Mouse (Mus musculus) G1E (cell line): Measurements from ENCODE around the gene Pcgf5. TPM values are rescaled to one million over a fixed set of nuclear protein-coding genes. Genes with fewer than 3 reads are reported as not detected.

Experiments
- ATAC-seq: 2 replicates; pipeline ENCODE4 v1.8.0; 2016; ENCODE audit warnings: mild to moderate bottlenecking; ENCODE audit not compliant: insufficient number of reproducible peaks, poor library complexity, low FRiP score, severe bottlenecking; ENCODE audit errors: extremely low read depth
- DNase-seq: peaks from one replicate; pipeline ENCODE4 v3.0.0; 2012; ENCODE audit warnings: low spot score
- H3K27me3 ChIP-seq: 2 replicates; pipeline ENCODE4 v1.6.1; 2012; ENCODE audit warnings: mild to moderate bottlenecking, low read length, inconsistent platforms; ENCODE audit not compliant: insufficient read depth
- H3K36me3 ChIP-seq: replicated peaks from 2 replicates; pipeline ENCODE3; 2012; ENCODE audit warnings: mild to moderate bottlenecking, inconsistent platforms
- H3K4me1 ChIP-seq: 2 replicates; pipeline ENCODE4 v1.6.1; 2012; ENCODE audit warnings: low read depth, low read length, inconsistent platforms, mixed read lengths; ENCODE audit not compliant: insufficient read depth
- H3K4me3 ChIP-seq: 2 replicates; pipeline ENCODE4 v1.5.1; 2012; ENCODE audit warnings: low read depth, mild to moderate bottlenecking, inconsistent platforms, low read length, moderate library complexity, mixed read lengths
- H3K9me3 ChIP-seq: replicated peaks from 2 replicates; pipeline ENCODE4 v1.6.1; 2012; ENCODE audit warnings: inconsistent platforms
- CTCF ChIP-seq: IDR thresholded peaks from 2 replicates; pipeline ENCODE4 v1.5.1; 2012; ENCODE audit warnings: low read depth, low read length, inconsistent platforms, mixed read lengths
- GATA1 ChIP-seq: IDR thresholded peaks from 2 replicates; pipeline ENCODE4 v1.6.1; 2012; ENCODE audit warnings: borderline replicate concordance, low read length, inconsistent platforms, mixed read lengths
- GATA2 ChIP-seq: IDR thresholded peaks from 2 replicates; pipeline ENCODE4 v1.6.1; 2012; ENCODE audit warnings: low read depth, low read length, inconsistent platforms, borderline replicate concordance
- POLR2AphosphoS5 ChIP-seq: IDR thresholded peaks from 2 replicates; pipeline ENCODE4 v1.6.1; 2012; ENCODE audit warnings: low read depth, low read length, inconsistent platforms; ENCODE audit not compliant: insufficient replicate concordance
- TAL1 ChIP-seq: conservative IDR thresholded peaks from 2 replicates; pipeline ENCODE4 v1.6.1; 2012; ENCODE audit warnings: low read depth, low read length, inconsistent platforms, mixed read lengths
- polyA plus RNA-seq: library from polyadenylated mRNA; stranded (reverse); fragments of >175 nt; gene quantifications from 2 replicates; pipeline ENCODE4 v1.2.3, GENCODE M21; 2012
- total RNA-seq, 2 experiments: library from RNA; stranded (forward) in 1 of 2; stranded (reverse) in 1 of 2; fragments of 200-1000 nt in 1 of 2; fragments of >200 nt in 1 of 2; fragmentation: Nextera tagmentation in 1 of 2; gene quantifications; 2 replicates each; pipeline ENCODE4 v1.2.3; 2014 to 2017

The Pcgf5 gene
- total RNA-seq (2014; fragmentation: Nextera tagmentation) (19.6 and 21.4 TPM in 2 replicates), total RNA-seq (2017) (23.5 and 24.5 TPM in 2 replicates), polyA plus RNA-seq (3.8 and 4.9 TPM in 2 replicates)

DNA sequence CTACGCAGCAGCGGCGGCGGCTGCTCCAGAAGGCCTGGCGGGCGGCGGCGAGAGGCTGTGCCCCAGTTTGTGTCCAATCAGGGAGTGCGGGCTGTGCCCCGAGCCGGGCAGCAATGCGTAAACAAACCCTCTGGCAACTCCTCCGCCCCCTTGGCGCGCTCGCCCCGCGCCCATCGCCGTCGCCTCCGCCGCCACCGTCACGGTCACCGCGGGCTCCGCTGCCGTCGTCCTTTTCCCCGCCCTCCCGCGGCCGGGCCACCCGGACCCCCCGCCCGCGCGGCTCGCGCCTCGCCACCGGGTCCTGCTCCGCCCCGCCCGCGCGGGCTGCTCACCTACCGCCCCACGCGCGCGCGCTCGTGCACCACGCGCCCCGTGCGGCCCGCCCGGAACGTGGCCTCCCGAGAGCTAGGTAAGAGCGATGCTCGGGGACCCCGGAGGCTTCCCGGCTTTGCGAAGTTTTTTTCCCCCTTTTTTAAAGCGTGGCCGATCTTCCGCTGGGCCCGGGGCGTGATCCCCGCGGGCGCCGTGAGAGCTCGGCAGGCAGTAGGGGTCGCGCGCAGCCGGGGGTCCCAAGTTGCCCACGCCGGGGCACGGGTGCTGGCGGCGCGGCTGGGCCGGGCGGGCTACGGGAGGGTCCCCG, at the start of gene Pcgf5:
Gene Pcgf5, plus strand, starts transcription at position 149 of the 640 bp plus-strand sequence.
- no peak within 1 kb of the TSS for H3K4me3 ChIP-seq
- peaks cover 13% of the 10 kb centered on the region for H3K9me3 ChIP-seq
- no peaks in the 10 kb centered on the region for H3K4me1 ChIP-seq
- no peaks in the 10 kb centered on the region for H3K36me3 ChIP-seq
- no peak for TF ChIP-seq TAL1
- TF ChIP-seq POLR2AphosphoS5, result no peak
- no peak for TF ChIP-seq GATA1
- no peak for TF ChIP-seq CTCF
- no peak for TF ChIP-seq GATA2
- peaks cover 16% of the 10 kb centered on the region for H3K27me3 ChIP-seq
- no peak for ATAC-seq
- DNase-seq, result no peak

DNA sequence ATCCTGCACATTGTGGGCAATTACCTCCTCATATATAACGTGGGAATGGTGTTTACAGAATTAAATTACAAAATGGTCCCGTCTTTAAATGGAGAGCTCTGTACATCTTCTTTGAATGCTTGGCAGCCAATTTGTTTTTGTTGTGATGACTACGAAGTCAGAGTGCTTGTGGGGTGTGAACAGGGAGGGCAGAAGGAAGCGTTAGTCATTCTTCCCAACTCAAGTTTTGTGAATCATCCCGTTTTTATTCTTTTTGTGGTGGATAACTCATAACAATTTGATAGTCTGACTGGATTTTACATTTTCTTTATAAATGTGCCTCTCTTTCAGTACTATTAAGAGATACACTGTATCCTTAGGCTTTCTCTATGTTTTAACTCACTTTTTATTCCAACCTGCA, 42.6 kb upstream of the Pcgf5 start:
- Histone ChIP-seq H3K27me3 (peaks cover 8% of the 10 kb centered on the region; the same call in 1 of the 2 replicates), H3K4me3 (no peak overlapping the region), H3K9me3 (no peaks in the 10 kb centered on the region), H3K36me3 (no peaks in the 10 kb centered on the region), H3K4me1 (0 out of 2 replicates have a peak, but pooled peaks cover 2% of the 10 kb centered on the region)
- DNase-seq, result no peak
- ATAC-seq, result no peak
- TF ChIP-seq TAL1, result no peak
- no peak for TF ChIP-seq GATA2
- no peak for TF ChIP-seq POLR2AphosphoS5
- no peak for TF ChIP-seq CTCF
- no peak for TF ChIP-seq GATA1

DNA sequence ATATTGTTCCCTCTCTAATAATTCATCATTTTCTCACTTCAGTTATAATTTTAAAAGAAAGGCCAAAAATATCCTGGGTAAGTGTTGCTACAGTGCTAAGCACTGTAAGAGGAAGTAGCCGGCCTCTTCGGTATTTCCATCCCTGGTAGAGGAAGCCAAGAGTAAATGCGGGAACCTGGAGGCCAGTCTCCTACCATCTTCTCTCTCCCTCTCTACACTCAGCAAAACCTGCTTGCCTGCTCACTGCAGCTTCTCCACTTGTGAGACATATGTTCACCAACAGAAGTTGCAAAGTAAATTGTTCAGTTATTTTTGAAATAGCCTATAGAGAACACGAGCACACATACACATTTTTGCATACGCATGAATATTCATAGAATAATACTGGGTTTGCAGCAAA, 34.1 kb upstream of the Pcgf5 start:
- no peak for ATAC-seq
- no peak for DNase-seq

DNA sequence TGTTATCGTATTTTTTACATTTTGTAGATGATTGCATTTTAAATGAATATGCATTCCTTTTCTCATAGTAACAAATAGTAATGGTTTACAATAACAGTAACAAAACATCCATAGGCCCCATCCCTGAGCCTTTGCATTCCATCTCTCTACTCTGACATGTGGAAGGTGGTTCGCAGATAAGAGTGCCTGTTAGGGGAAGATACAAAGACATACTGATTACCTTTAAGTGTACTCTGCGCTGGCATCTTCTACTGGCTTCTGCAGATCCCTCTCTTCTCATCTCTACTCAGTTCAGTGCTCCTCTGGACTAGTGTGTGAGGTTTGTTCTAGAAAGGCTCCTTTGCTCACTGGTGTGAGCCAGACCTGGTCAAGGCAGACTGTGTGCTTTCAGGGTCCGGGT, 28.4 kb upstream of the Pcgf5 start:
- no peaks in the 10 kb centered on the region for H3K4me1 ChIP-seq
- no peaks in the 10 kb centered on the region for H3K36me3 ChIP-seq
- ATAC-seq (no peak), DNase-seq (no peak)
- peaks cover 6% of the 10 kb centered on the region; the same call in 1 of the 2 replicates for H3K27me3 ChIP-seq
- no peak for TF ChIP-seq GATA1
- no peak for TF ChIP-seq CTCF
- no peak for TF ChIP-seq POLR2AphosphoS5
- TF ChIP-seq GATA2, result no peak
- TF ChIP-seq TAL1, result no peak
- H3K9me3 ChIP-seq, result no peaks in the 10 kb centered on the region
- H3K4me3 ChIP-seq, result no peak overlapping the region

More for the DNA sequence above, 34.1 kb upstream of the Pcgf5 start:
- no peaks in the 10 kb centered on the region for H3K4me1 ChIP-seq
- TF ChIP-seq POLR2AphosphoS5, result no peak
- TF ChIP-seq TAL1, result no peak
- TF ChIP-seq GATA2, result no peak
- TF ChIP-seq CTCF, result no peak
- TF ChIP-seq GATA1, result no peak
- no peak overlapping the region for H3K4me3 ChIP-seq
- no peaks in the 10 kb centered on the region; the same call in 1 of the 2 replicates for H3K27me3 ChIP-seq
- no peaks in the 10 kb centered on the region for H3K36me3 ChIP-seq
- H3K9me3 ChIP-seq, result no peaks in the 10 kb centered on the region

DNA sequence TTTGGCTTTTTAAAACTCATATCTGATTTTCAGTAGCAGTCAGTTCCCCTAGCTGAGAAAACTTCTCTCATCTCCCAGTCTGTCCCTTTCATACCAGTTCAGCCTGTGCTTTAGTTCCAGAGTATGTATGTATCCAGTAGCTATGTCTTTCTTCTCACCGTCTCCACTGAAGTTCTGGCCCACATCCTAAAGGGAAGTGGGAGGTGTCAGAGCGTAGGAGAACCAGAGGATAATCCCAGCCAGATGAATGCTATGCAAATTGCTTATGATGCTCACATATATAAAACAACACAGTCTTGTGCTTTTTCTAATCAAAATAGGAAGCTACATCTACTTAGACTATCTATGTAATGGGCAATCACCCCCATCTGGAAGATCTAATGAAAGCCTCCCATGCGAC, 27.0 kb upstream of the Pcgf5 start:
- H3K9me3 ChIP-seq, result no peaks in the 10 kb centered on the region
- ATAC-seq (no peak), DNase-seq (no peak)
- H3K27me3 ChIP-seq, result peaks cover 6% of the 10 kb centered on the region; the same call in 1 of the 2 replicates
- H3K36me3 ChIP-seq, result no peaks in the 10 kb centered on the region
- no peak overlapping the region for H3K4me3 ChIP-seq
- no peaks in the 10 kb centered on the region for H3K4me1 ChIP-seq
- TF ChIP-seq TAL1, result no peak
- TF ChIP-seq GATA1, result no peak
- no peak for TF ChIP-seq POLR2AphosphoS5
- no peak for TF ChIP-seq CTCF
- TF ChIP-seq GATA2, result no peak

DNA sequence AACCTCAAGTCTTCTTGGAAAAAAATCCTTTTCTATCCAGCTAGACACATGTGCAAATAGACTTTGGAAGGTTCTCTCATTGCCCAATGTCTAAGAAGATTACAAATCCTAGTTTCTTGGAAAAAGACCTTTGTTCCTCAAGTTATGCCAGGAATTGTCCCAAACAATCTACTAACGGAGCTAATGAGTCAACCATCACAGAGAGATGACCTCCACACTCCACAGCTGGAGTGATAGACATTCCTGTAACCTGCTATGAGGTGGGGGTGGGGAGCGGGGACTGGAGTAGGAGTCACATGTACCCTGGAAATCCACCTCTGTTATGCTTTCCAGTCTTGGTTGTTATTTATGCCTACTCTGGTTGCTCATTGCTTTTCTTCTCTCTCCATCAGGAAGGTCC, 24.8 kb upstream of the Pcgf5 start:
- peaks cover 2% of the 10 kb centered on the region; the same call in 1 of the 2 replicates for H3K4me1 ChIP-seq
- TF ChIP-seq POLR2AphosphoS5 (no peak), GATA1 (no peak), CTCF (no peak), TAL1 (no peak), GATA2 (no peak)
- no peaks in the 10 kb centered on the region for H3K36me3 ChIP-seq
- H3K4me3 ChIP-seq, result no peak overlapping the region
- H3K9me3 ChIP-seq, result no peaks in the 10 kb centered on the region
- H3K27me3 ChIP-seq, result peaks cover 8% of the 10 kb centered on the region
- no peak for DNase-seq
- ATAC-seq, result no peak
